ENCODE assay signal across 16 mouse cellular contexts in genomic region chr5:91302943-91303342, GRCm38 (mm10).
"Had no signal": no experiment of that assay in that cellular context is flagged by ENCODE, and none has a peak within 500 bp of the region (broad histone marks: within the 10 kb centered on the region; RNA-seq: fewer than 3 reads in every experiment).

No protein-coding gene starts in this region.

- H3K27ac ChIP-seq: liver, embryonic 14.5 days; midbrain, embryonic 13.5 days; neural tube, embryonic 12.5 days; stomach, embryonic 15.5 days; stomach, postnatal 0 days had no signal

- H3K9ac ChIP-seq: liver, embryonic 14.5 days; lung, embryonic 14.5 days; midbrain, embryonic 13.5 days; neural tube, embryonic 12.5 days; stomach, embryonic 15.5 days had no signal

- DNase-seq: lung, adult 18-20 months; lung, embryonic 14.5 days; lung, postnatal 10 days; lung, postnatal 4 days; retina, postnatal 1 day; right cerebral cortex, adult 18-20 months; right cerebral cortex, postnatal 14 days; thymus, postnatal 14 days; thymus, postnatal 36 days had no signal

- ATAC-seq: midbrain, embryonic 13.5 days; midbrain, embryonic 16.5 days had no signal

- H3K36me3 ChIP-seq: midbrain, embryonic 13.5 days; neural tube, embryonic 12.5 days; stomach, embryonic 15.5 days had no signal

- H3K9me3 ChIP-seq: midbrain, embryonic 13.5 days; neural tube, embryonic 12.5 days; stomach, embryonic 15.5 days had no signal

- H3K4me1 ChIP-seq: midbrain, embryonic 13.5 days; neural tube, embryonic 12.5 days; stomach, embryonic 15.5 days had no signal

- H3K4me3 ChIP-seq: midbrain, embryonic 13.5 days; neural tube, embryonic 12.5 days; stomach, embryonic 15.5 days had no signal

- H3K27me3 ChIP-seq: midbrain, embryonic 13.5 days; neural tube, embryonic 12.5 days; stomach, embryonic 15.5 days had no signal

- H3K4me2 ChIP-seq: lung, embryonic 14.5 days; midbrain, embryonic 11.5 days; midbrain, embryonic 13.5 days; neural tube, embryonic 12.5 days; stomach, embryonic 15.5 days had no signal
